Mouse (Mus musculus): ENCODE results near the gene Ank2.

- TF ChIP-seq CTCF (conservative IDR thresholded peaks at IDR 0.05; ENCODE audit: insufficient read depth, insufficient read length, low read depth, low read length): no peak
- no peak for TF ChIP-seq POLR2A (IDR thresholded peaks at IDR 0.05; ENCODE audit: low read depth, low read length)
Observed at GRCm38 (mm10) chr3:126920296-126920695, 578.9 kb downstream of the Ank2 start.

All from kidney, adult 2 months (tissue).